Mouse (Mus musculus): ENCODE results near the gene Mamstr.
A peak's percentile ranks its signal among the peaks of the same experiment; 100 is the strongest.

- TF ChIP-seq CTCF (IDR thresholded peaks at IDR 0.05) (peak; percentile 71), POLR2A (IDR thresholded peaks at IDR 0.05; ENCODE audit: insufficient read depth, low read depth, low read length) (no peak), EP300 (IDR thresholded peaks at IDR 0.05; ENCODE audit: insufficient read depth, low read depth, low read length) (no peak)
These were observed 48.9 kb upstream of the Mamstr start for GRCm38 (mm10) chr7:45590874-45591273.
